Mouse (Mus musculus): ENCODE data around the gene Fgfr3.

Fgfr3 gene

GRCm38 (mm10) chr5:33697947-33698512 lies 23.4 kb upstream of the Fgfr3 start:
- DNase-seq (ENCODE audit: low spot score in 2 of 2), result no peak

- no peak for DNase-seq (ENCODE audit: low spot score in 2 of 2)
These were observed 22.8 kb upstream of the Fgfr3 start for GRCm38 (mm10) chr5:33698669-33699068.

- no peak for DNase-seq (ENCODE audit: low spot score in 2 of 2)
These were observed 21.5 kb upstream of the Fgfr3 start for GRCm38 (mm10) chr5:33700010-33700409.

DNA sequence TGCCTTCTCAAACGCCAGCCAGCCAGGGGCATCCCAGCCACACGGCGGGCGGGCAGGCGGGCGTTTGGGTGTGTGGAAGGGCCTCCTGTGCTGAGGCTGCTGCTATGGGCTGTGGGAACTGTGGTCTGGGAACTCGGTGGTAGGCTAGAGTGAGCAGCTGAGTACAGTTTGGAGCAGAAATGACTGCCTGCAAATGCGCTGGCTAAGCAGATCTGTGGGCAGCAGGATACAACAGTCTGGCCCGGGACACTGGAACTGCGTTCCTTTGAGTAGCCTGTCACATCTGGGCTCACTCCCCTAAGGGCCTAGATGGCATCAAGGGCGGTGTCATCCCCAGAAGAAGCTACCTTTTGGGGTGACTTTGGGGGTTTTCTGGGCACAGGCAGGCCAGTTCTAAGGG lies 19.6 kb upstream of the Fgfr3 start:
- no peak for DNase-seq (ENCODE audit: low spot score in 2 of 2)

- no peak for DNase-seq (ENCODE audit: low spot score in 2 of 2)
These were observed 17.5 kb upstream of the Fgfr3 start for GRCm38 (mm10) chr5:33703999-33704398.

DNA sequence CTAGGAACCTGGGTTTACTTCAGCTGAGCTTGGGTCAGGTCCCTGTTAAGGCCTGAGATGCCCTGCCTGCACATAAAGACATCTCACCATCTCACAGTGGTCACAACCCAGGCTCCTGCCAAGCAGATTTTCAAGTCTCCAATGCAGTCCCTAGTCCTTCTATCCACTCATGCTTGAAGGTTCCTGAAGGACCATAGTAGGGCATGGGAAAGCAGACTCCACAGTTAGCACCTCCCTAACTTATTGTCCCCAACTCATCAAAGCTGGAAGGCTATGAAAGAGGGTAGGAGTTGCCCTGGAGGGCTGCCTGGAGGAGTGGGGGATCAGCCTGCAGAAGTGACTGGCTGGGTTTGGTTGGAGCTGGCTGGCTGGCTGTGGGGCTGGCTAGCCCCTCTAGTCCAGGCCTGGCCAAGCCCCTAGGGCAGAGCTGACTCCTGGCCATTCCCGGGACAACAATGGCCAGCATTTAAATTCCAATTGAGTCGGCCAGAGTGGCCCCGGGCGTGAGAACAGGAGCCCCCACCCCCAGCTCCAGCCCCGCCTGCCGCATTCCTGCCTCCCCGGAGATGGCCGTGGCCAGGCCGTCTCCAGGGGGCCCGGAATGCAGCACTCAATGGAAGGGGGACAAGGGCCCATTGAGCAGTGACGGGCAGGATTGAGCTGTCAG lies 16.4 kb upstream of the Fgfr3 start:
- no peak for DNase-seq (ENCODE audit: low spot score in 2 of 2)

DNA sequence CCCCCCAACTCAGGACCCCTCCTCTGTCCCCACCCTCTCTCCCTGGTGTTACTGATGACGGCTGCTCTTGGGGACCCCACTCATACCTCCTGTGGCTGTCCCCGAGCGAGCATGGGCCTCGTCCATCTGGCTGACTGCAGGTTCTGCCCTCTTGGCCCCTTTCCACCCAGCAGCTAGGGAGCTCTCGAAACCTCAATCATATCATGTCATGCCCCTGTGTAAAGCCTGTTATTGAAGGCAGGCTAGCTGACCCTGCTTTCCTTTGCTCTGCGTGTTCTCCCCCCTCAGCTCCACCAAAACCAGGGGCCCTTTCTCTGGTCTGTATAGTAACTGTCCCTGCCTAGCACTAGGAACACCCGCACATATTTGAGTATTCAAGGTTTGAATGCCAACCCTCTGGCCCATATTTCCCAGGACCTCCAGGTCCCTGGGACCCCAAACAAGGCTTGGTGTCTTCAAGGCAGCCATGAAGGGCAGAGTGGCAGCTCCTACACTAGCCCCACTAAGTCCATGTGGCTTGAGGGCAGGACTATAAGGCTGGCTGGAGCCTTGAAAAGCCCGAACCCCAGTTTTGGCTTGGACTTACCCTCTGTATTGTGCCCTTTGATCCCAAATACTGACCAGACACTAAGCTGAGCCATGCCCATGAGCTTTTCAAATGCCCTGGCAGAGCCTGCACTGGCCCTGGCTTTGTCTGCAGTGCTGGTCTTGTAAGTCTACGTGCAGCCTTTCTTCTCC lies 15.7 kb upstream of the Fgfr3 start:
- DNase-seq (ENCODE audit: low spot score in 2 of 2), result no peak

GRCm38 (mm10) chr5:33706350-33706629 lies 15.2 kb upstream of the Fgfr3 start:
- DNase-seq (ENCODE audit: low spot score in 2 of 2), result no peak

GRCm38 (mm10) chr5:33707163-33707562 lies 14.3 kb upstream of the Fgfr3 start:
- no peak for DNase-seq (ENCODE audit: low spot score in 2 of 2)

GRCm38 (mm10) chr5:33709037-33709436 lies 12.4 kb upstream of the Fgfr3 start:
- DNase-seq (ENCODE audit: low spot score in 2 of 2), result no peak

DNA sequence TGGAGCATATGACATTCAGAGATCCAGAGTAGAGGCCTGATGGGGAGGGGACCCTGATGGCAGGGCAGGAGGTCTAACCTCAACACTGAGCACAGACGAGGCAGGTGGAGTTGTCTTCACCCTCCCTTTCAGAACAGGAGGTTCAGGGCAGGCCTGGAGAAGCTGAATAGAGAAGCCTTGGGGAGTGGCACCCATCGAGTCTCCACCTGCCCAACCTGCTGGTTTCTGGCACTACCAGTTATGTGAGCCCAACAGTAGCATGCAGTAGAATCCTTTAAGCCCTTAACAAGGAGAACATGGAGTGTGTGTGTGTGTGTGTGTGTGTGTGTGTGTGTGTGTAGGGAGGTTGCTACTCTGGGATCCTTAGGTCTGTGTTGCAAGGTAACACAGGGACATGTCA lies 8.9 kb upstream of the Fgfr3 start:
- no peak for DNase-seq (ENCODE audit: low spot score in 2 of 2)

DNA sequence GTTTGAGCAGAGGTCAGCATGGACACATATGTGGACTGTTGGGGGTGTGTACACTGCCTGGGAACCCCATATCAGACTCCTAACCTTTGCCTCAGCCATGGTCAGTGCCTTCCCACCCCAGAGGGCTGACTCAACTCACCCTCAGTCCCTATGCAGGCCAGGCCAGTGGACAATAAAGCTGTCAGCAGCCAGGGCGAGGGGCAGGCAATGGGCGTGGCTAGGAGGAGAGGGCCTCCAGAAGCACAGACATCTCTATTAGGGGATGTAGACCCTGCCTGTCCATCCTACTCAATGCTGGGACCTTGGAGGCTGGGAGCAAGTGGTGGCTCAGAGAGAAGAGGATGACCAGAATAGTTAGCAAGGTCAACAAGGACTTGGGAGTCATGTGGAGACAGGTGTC lies 6.3 kb upstream of the Fgfr3 start:
- no peak for DNase-seq (ENCODE audit: low spot score in 2 of 2)

DNA sequence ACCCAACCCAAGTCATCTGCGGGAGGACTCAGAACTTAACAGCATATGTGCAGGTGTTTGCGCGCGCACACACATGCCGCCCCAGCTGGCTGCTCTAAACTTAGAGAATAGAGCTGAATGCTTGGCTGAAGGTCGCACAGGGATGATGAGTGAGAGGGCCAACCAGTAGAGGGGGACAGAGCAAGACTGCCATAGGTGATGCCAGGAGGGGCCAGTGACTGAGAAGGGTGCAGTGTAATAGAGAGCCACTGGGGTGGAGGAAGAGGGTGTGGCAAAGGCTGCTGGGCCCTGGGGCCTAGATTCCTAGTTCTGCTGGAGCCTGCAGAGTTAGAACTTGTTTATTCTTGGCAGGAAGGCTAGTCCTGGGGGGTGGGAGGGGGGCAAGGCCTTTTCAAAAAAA lies 5.0 kb upstream of the Fgfr3 start:
- DNase-seq (ENCODE audit: low spot score in 2 of 2), result no peak

DNA sequence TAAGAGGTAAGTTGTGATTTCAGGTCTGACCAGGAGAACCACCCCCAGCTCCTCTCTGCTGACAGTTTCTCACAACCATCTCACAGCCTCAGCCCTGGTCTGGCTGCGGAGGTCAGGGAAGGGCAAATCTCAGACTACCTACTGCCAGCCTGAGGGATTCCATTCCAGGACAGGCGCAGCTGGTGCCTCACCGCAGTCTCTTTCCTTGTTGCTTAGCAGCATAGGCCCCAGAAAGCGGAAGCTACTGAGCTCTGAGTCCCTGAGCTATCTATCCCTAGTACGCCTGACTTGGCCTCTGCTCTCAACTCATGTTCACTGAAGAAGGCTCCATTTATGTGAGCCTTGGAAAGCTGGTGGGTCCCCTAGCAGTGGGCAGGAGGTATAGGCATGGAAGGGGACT lies 3.0 kb upstream of the Fgfr3 start:
- no peak for DNase-seq (ENCODE audit: low spot score in 2 of 2)

DNA sequence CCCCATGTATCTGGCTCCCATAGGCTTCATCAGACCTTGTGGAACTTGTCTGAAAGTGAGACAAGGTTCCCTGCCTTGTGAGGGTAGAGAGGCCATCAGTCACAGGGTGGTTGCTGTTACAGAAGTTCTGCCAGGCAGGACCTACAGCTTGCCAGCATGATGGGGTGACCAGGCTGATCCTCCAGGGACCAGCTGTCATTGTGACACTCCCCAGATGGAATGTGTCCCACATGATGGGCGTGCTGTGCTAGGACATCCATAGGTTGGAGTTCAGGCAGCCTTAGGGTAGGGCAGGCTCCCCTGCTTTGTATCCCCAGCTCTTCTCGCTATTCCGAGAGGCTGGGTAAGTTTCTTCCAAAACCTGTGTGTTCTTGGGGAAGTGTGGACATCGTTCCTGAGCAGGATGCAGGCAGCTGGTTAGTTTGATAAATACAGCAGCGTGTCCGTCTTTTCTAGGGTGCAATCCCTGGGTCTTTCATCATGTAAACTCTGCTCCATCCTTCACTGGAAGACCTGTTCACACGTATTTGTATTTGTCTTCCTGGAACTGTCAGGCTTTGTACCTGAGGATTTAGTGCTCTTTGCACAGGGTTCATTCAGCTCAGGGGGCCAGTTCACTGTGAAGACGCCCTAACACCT lies 503 bp upstream of the Fgfr3 start:
- no peak for DNase-seq (ENCODE audit: low spot score in 2 of 2)

- no peak for DNase-seq (ENCODE audit: low spot score in 2 of 2)
These were observed 968 bp downstream of the Fgfr3 start for GRCm38 (mm10) chr5:33722266-33723018.

DNA sequence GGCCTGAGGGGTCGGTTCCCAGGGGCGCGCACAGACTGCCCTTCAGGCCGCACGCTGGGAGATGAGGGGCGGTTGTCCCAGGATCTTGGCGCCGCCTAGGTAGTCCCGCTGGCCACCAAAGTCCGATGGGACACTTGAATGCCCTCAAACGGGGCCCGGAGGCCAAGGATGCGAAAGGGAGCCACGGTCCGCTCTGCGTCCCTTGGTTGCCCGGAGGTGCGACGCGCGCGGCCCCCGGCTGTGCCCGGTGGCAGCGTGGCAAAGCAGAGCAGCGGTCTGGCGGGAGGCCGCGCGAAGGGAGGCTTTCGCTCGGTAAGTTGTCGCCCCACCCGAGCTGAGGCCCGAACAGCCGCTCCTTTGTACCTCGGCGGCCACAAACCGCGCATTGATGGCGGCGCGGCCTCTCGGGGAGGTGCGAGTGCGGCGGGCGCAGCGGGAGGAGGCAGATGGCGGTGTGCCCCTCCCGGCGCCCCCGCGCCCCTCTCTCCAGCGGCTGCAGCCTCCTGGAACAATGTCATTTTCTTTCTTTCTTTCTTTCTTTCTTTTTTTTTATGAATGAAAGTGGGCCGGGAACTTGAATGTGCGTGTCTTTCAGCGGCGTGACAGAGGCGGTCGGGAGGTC lies 1.7 kb downstream of the Fgfr3 start:
- no peak for DNase-seq (ENCODE audit: low spot score in 2 of 2)

DNA sequence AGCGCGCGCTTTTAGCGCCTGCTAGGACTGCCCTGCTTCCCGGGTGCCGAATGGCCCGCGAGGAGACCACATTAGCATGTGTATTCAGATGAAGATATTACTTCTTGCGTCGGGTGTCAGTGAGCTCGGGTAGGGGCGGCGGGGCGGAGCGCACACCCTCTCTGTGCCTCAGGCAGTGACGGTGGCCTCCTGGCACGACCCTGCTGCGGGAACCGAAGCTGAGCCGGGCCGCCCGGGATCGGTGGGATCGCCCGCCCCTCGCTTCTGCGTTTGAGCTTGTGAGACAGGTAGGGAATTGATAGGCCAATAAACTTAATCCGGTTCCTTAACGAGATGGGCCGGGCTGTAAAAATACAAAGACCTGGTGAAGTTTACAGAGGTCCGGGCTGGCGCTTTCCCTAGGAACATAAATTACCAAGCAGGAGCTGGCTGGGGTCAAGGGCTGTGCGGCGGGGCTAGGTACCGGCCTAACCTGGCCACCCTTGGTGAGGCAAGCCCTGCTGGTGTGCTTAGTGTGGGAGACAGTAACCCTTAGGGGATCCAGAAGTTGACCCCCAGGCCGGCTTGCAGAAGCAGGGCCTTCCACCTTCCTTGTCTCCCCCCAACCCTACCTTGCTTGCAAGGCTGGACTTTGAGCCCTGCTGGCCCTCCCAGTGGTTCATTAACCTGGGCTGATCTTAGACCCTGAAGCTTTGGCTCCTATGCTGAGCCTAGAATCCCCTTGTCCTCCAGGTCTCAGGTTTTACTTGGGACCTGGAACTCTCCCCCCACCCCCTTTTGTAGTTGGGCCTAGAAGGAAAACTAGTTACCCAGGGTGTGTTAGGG lies 2.4 kb downstream of the Fgfr3 start:
- DNase-seq (ENCODE audit: low spot score in 2 of 2), result no peak

- no peak for DNase-seq (ENCODE audit: low spot score in 2 of 2)
These were observed 4.7 kb downstream of the Fgfr3 start for GRCm38 (mm10) chr5:33726081-33726647.

GRCm38 (mm10) chr5:33726891-33727290 lies 5.4 kb downstream of the Fgfr3 start:
- DNase-seq (ENCODE audit: low spot score in 2 of 2), result no peak

GRCm38 (mm10) chr5:33728841-33729240 lies 7.4 kb downstream of the Fgfr3 start:
- no peak for DNase-seq (ENCODE audit: low spot score in 2 of 2)
